Mouse (Mus musculus) limb, embryonic 14.5 days (tissue): ENCODE measurements at regions not wholly inside any gene's neighbourhood (a gene's known extent, or its start where the extent isn't known, plus 50 kb on each side); places are given as distances from the start of the nearest gene placed in this dataset.

Experiments used
- ATAC-seq: fragments of 200-750 bp; cut with Nextera tagmentation; 2 replicates; pipeline ENCODE4 v1.8.0; 2017; ENCODE audit warnings: low read depth, moderate number of reproducible peaks, moderate TSS enrichment; ENCODE audit not compliant: low FRiP score
- DNase-seq: peaks from one replicate; pipeline ENCODE4 v3.0.0-alpha.2; 2015; ENCODE audit warnings: low spot score
- H3K27ac ChIP-seq: fragments of 300-500 bp; sonication (generic); replicated peaks from 2 replicates; pipeline ENCODE4 v1.5.1; 2014; ENCODE audit warnings: low read depth, mild to moderate bottlenecking, low read length, moderate library complexity, mixed read lengths
- H3K27me3 ChIP-seq: fragments of 300-500 bp; sonication (generic); 2 replicates; pipeline ENCODE4 v1.6.1; 2014; ENCODE audit warnings: low read length, mixed read lengths; ENCODE audit not compliant: control insufficient read depth, insufficient read depth
- H3K36me3 ChIP-seq: fragments of 300-500 bp; sonication (generic); 2 replicates; pipeline ENCODE4 v1.6.1; 2014; ENCODE audit warnings: mild to moderate bottlenecking, low read length, moderate library complexity, mixed read lengths; ENCODE audit not compliant: control insufficient read depth, insufficient read depth
- H3K4me1 ChIP-seq: fragments of 300-500 bp; sonication (generic); 2 replicates; pipeline ENCODE4 v1.6.1; 2014; ENCODE audit warnings: antibody characterized with exemption, low read length, mixed read lengths; ENCODE audit not compliant: control insufficient read depth, insufficient read depth
- H3K4me2 ChIP-seq: fragments of 300-500 bp; sonication (generic); replicated peaks from 2 replicates; pipeline ENCODE4 v1.6.1; 2014; ENCODE audit warnings: low read depth, mild to moderate bottlenecking, low read length, moderate library complexity; ENCODE audit not compliant: severe bottlenecking
- H3K4me3 ChIP-seq: fragments of 300-500 bp; sonication (generic); replicated peaks from 2 replicates; pipeline ENCODE4 v1.5.1; 2014; ENCODE audit warnings: low read length
- H3K9ac ChIP-seq: fragments of 300-500 bp; sonication (generic); 2 replicates; pipeline ENCODE4 v1.6.1; 2014; ENCODE audit warnings: mild to moderate bottlenecking, low read depth, low read length, moderate library complexity; ENCODE audit not compliant: severe bottlenecking
- H3K9me3 ChIP-seq: fragments of 300-500 bp; sonication (generic); 2 replicates; pipeline ENCODE4 v1.6.1; 2016; ENCODE audit warnings: low read length; ENCODE audit not compliant: control insufficient read depth
- POLR2A ChIP-seq: fragments of 200-500 bp; IDR thresholded peaks from 2 replicates; pipeline ENCODE4 v1.8.0; 2012; ENCODE audit warnings: inconsistent platforms, mild to moderate bottlenecking, moderate library complexity, borderline replicate concordance; ENCODE audit not compliant: insufficient read depth, insufficient read length; ENCODE audit errors: extremely low read depth
- WGBS: fragments of 180-500 bp; shearing (Covaris S2); extraction: QIAGEN DNeasy Blood & Tissue Kit; methylation state at CpG from one replicate; pipeline ENCODE4 v1.1.7; 2014; 5-methylcytosine and 5-hydroxymethylcytosine counted together

DNA sequence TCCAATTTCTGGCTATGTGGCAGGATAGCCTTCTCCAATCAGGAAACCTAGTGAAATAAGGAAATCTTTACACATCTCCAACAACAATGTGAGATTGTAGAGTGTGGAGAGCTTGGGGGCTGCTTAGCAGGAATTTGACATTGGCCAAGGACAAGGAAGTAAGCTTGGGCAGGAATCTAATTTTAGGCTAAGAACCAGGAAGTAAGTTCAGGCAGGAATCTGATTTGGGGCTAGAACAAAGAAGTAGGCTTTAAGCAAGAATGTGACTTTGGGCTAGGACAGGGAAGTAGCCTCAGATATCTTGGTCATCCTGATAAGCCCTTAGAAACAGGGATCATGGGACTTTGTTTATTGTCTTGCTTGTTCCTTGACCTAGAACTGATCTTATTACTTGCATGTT is 117.6 kb upstream of the Hmga2 start:
- Histone ChIP-seq H3K4me3 (no peak overlapping the region), H3K27ac (no peak overlapping the region), H3K4me1 (peaks cover 3% of the 10 kb centered on the region; the same call in 1 of the 2 replicates), H3K4me2 (no peak overlapping the region), H3K9ac (no peak overlapping the region), H3K27me3 (no peaks in the 10 kb centered on the region), H3K9me3 (no peaks in the 10 kb centered on the region), H3K36me3 (no peaks in the 10 kb centered on the region)
- no peak for DNase-seq
- ATAC-seq = no peak
- TF ChIP-seq POLR2A = no peak

DNA sequence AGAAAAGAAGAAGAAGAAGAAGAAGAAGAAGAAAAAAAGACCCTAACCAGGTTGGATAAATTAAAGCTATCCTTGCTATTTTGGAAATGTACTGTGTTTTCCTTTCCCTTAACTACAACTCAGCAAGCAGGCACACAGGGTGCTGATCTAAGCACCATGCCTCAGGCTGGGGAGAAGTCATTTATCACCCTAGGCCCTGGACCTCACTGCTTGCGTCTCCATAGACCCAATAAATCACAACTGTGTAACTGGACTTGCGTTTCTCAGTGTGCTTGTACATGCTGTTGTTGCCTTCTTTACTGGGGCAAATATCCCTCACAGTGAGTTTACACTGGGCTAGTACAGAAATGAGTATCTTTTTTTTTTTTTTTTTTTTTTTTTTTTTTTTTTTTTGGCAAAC is 113.4 kb upstream of the Hmga2 start:
- no peaks in the 10 kb centered on the region for H3K27me3 ChIP-seq
- no peak for DNase-seq
- ATAC-seq = no peak
- no peak for TF ChIP-seq POLR2A
- 45% methylated on average over 2 of the region's 2 CpGs for WGBS
- no peaks in the 10 kb centered on the region for H3K9me3 ChIP-seq
- H3K4me3 ChIP-seq = no peak overlapping the region
- no peak overlapping the region for H3K27ac ChIP-seq
- H3K9ac ChIP-seq = no peak overlapping the region
- H3K4me1 ChIP-seq = peaks cover 8% of the 10 kb centered on the region; the same call in 1 of the 2 replicates
- no peak overlapping the region for H3K4me2 ChIP-seq
- H3K36me3 ChIP-seq = no peaks in the 10 kb centered on the region

DNA sequence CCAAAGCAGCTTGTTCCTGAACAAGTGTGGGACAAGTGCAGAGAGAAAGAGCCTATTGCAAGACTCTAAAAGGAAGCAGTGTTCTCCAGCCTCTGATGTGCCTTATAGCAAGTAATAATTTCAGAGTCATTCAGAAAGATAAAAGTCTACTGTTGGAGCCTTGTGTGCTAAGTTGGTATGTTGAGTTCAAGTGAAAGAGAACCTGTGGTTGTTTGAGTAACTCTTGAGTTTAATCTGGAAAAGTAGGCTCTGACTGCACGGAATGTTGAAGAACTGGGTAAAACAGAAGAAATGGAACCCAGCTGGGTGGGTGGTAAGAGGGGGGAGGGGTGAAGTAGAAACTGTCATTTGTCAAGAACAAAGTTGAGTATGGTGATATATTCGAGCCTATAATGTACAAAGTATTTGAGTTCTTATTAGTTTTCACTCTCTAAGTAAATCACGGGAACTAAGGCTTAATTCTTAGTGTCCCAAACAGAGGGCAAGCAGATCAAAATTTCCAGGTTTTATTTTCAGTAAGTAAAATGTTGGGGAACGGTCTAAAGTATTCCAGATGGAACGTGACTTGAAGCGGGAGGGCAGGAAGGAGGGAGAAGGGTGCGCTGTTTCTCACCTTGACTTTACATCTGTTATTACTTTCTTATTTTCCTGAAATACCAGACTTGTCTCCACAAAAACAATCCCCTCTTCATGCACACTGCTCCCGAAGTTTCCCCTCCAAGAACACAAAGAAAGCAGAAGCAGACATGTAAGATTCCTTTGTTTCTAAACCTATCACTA is 111.8 kb upstream of the Hmga2 start:
- H3K9me3 ChIP-seq = no peaks in the 10 kb centered on the region
- WGBS = 24% methylated on average over 8 of the region's 8 CpGs
- H3K27ac ChIP-seq = peak overlapping the region; percentile 48; the same call in 1 of the 2 replicates
- H3K4me2 ChIP-seq = no peak overlapping the region
- H3K4me1 ChIP-seq = peaks cover 8% of the 10 kb centered on the region; the same call in 1 of the 2 replicates
- no peaks in the 10 kb centered on the region for H3K27me3 ChIP-seq
- no peak overlapping the region for H3K4me3 ChIP-seq
- H3K9ac ChIP-seq = no peak overlapping the region
- no peak for TF ChIP-seq POLR2A
- no peaks in the 10 kb centered on the region for H3K36me3 ChIP-seq
- ATAC-seq = no peak
- no peak for DNase-seq

DNA sequence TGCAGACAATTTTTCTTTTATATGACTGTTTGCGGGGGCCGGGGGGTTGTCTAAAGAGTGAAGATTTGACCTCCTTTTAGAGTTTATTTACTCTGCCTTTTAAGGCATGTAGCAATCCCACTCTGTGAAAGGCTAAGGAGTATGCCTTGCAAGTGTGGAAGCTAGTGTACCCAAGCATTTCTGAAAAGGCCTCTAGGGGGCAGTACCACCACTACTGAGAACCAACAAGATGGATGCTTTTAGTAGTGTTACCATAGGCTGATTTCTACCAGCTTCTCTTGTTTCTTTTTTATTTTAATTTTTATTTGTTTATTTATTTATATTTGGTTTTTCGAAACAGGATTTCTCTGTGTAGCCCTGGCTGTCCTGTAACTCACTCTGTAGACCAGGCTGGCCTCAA is 110.9 kb upstream of the Hmga2 start:
- no peak for ATAC-seq
- H3K27me3 ChIP-seq = no peaks in the 10 kb centered on the region
- peaks cover 8% of the 10 kb centered on the region; the same call in 1 of the 2 replicates for H3K4me1 ChIP-seq
- H3K4me3 ChIP-seq = no peak overlapping the region
- WGBS = 90% methylated on average over 3 of the region's 3 CpGs
- no peaks in the 10 kb centered on the region for H3K36me3 ChIP-seq
- no peak for DNase-seq
- H3K9me3 ChIP-seq = no peaks in the 10 kb centered on the region
- no peak overlapping the region for H3K27ac ChIP-seq
- no peak overlapping the region for H3K4me2 ChIP-seq
- no peak for TF ChIP-seq POLR2A
- H3K9ac ChIP-seq = no peak overlapping the region

DNA sequence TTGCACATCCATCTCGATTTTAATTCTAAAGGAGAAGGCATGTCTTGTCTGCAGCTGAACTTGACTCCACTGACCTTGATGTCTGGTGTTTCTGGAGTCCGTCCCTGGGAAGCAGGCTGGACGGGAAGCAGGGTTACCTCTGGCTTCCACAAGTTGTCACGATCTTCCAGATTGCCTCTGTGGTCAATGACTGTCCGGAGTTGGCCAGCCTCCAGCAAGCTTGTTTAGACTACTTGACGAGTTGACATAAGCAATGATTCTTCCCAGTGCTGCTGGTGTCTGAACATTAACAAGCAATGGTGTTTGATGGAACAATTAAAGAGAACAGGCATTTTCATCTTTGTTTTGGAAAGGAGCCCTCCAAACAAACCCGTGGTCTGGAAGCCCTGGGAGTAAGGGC is 106.2 kb upstream of the Hmga2 start:
- H3K4me1 ChIP-seq = no peaks in the 10 kb centered on the region
- H3K4me3 ChIP-seq = no peak overlapping the region
- H3K4me2 ChIP-seq = no peak overlapping the region
- no peak overlapping the region for H3K27ac ChIP-seq
- TF ChIP-seq POLR2A = no peak
- no peaks in the 10 kb centered on the region for H3K36me3 ChIP-seq
- no peak overlapping the region for H3K9ac ChIP-seq
- DNase-seq = no peak
- H3K27me3 ChIP-seq = no peaks in the 10 kb centered on the region
- ATAC-seq = no peak
- 31% methylated on average over 7 of the region's 7 CpGs for WGBS
- H3K9me3 ChIP-seq = peaks cover 4% of the 10 kb centered on the region; the same call in 1 of the 2 replicates

DNA sequence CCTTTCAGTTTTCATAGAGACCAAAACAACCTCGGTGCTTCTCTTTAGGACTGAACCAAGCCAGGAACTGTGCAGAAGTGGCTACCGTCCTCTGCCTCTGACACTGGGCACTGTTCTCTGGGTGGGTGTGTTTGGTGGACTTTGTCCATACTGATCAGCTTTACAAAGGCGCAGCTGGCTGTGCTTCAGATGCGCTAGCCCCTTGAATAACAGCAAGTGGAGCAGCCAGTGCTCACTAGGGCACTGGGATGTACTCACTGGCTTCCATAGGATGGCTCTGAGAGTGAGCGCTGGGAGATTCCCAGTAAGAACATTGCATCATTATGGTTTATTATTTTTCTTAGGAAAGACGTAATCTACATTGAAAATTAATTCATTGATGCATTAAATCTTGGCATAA is 105.3 kb upstream of the Hmga2 start:
- H3K4me1 ChIP-seq = no peaks in the 10 kb centered on the region
- no peak for DNase-seq
- H3K9ac ChIP-seq = no peak overlapping the region
- H3K27ac ChIP-seq = no peak overlapping the region
- no peak overlapping the region for H3K4me3 ChIP-seq
- 90% methylated on average over 6 of the region's 6 CpGs for WGBS
- no peak overlapping the region for H3K4me2 ChIP-seq
- no peak for ATAC-seq
- H3K27me3 ChIP-seq = no peaks in the 10 kb centered on the region
- TF ChIP-seq POLR2A = no peak
- H3K36me3 ChIP-seq = no peaks in the 10 kb centered on the region
- peaks cover 4% of the 10 kb centered on the region; the same call in 1 of the 2 replicates for H3K9me3 ChIP-seq
